Mouse (Mus musculus) urinary bladder, adult 18-20 months (tissue): ENCODE results near the gene Necap1.
A peak's percentile ranks its signal among the peaks of the same experiment; 100 is the strongest.

Source experiments
- DNase-seq, 2 experiments: peaks; one replicate each; pipeline ENCODE4 v3.0.0; 2022; ENCODE audit warnings: low spot score in 2 of 2, mixed read lengths in 2 of 2

Gene Necap1

GRCm38 (mm10) chr6:122873871-122874719, at the start of gene Necap1:
Necap1 (plus strand) TSS chr6:122874474.
- peak; percentile 93 to 94 for DNase-seq

GRCm38 (mm10) chr6:122825166-122825565, 49.1 kb upstream of the Necap1 start:
- DNase-seq, result no peak

GRCm38 (mm10) chr6:122825923-122826742, 48.1 kb upstream of the Necap1 start:
- DNase-seq, result peak in 1 of 2 experiments; percentile 72

GRCm38 (mm10) chr6:122828086-122828485, 46.2 kb upstream of the Necap1 start:
- DNase-seq, result no peak

- DNase-seq, result no peak
Observed at GRCm38 (mm10) chr6:122832880-122833279, 41.4 kb upstream of the Necap1 start.

- DNase-seq, result no peak
Observed at GRCm38 (mm10) chr6:122834365-122834764, 39.9 kb upstream of the Necap1 start.

- DNase-seq, result no peak
Observed at GRCm38 (mm10) chr6:122836974-122837373, 37.3 kb upstream of the Necap1 start.

GRCm38 (mm10) chr6:122837539-122837938, 36.7 kb upstream of the Necap1 start:
- no peak for DNase-seq

GRCm38 (mm10) chr6:122843759-122844158, 30.5 kb upstream of the Necap1 start:
- no peak for DNase-seq

GRCm38 (mm10) chr6:122852696-122853095, 21.6 kb upstream of the Necap1 start:
- no peak for DNase-seq

GRCm38 (mm10) chr6:122854552-122854951, 19.7 kb upstream of the Necap1 start:
- DNase-seq, result no peak

GRCm38 (mm10) chr6:122855955-122856354, 18.3 kb upstream of the Necap1 start, which contains the start of gene C3ar1:
C3ar1 (minus strand) TSS chr6:122856161.
- no peak for DNase-seq

GRCm38 (mm10) chr6:122862434-122862833, 11.8 kb upstream of the Necap1 start:
- no peak for DNase-seq

GRCm38 (mm10) chr6:122862871-122863270, 11.4 kb upstream of the Necap1 start:
- DNase-seq, result no peak

- no peak for DNase-seq
Observed at GRCm38 (mm10) chr6:122867914-122868313, 6.4 kb upstream of the Necap1 start.

GRCm38 (mm10) chr6:122869846-122870245, 4.4 kb upstream of the Necap1 start:
- DNase-seq, result peak in 1 of 2 experiments; percentile 11

- DNase-seq, result no peak
Observed at GRCm38 (mm10) chr6:122872800-122873199, 1.5 kb upstream of the Necap1 start.

- DNase-seq, result no peak
Observed at GRCm38 (mm10) chr6:122874720-122875389, 581 bp downstream of the Necap1 start.

- DNase-seq, result no peak
Observed at GRCm38 (mm10) chr6:122879141-122879735, 5.0 kb downstream of the Necap1 start.

- no peak for DNase-seq
Observed at GRCm38 (mm10) chr6:122879781-122880505, 5.7 kb downstream of the Necap1 start.

- no peak for DNase-seq
Observed at GRCm38 (mm10) chr6:122881287-122881686, 7.0 kb downstream of the Necap1 start.
